Mouse (Mus musculus): ENCODE results near the gene 4932414N04Rik. TPM values are rescaled to one million over a fixed set of nuclear protein-coding genes. Genes with fewer than 3 reads are reported as not detected.
"Not testable (repeated sequence)": the region's sequence is repeated elsewhere in the genome, so short reads cannot be mapped to it uniquely, and the experiment has no call there.

4932414N04Rik gene
- polyA plus RNA-seq (2015; fragmentation: Nextera tagmentation; extraction: Ambion mirVana), result not detected in 2 replicates

- not testable (repeated sequence) for H3K36me3 ChIP-seq; H3K9me3 ChIP-seq; H3K27me3 ChIP-seq (replicated peaks); H3K4me1 ChIP-seq (replicated peaks); H3K4me3 ChIP-seq (replicated peaks); H3K9ac ChIP-seq; H3K4me2 ChIP-seq (replicated peaks); ATAC-seq; H3K27ac ChIP-seq
- 67% methylated on average over 2 of the region's 5 CpGs for WGBS
Measured at GRCm38 (mm10) chr2:68656186-68656585, at the start of gene 4932414N04Rik. 4932414N04Rik (plus strand) TSS chr2:68656486.

- Histone ChIP-seq H3K9me3 (no peaks in the 10 kb centered on the region), H3K36me3 (no peaks in the 10 kb centered on the region), H3K27ac (no peak overlapping the region), H3K4me3 (replicated peaks) (no peak overlapping the region), H3K27me3 (replicated peaks) (no peaks in the 10 kb centered on the region), H3K4me2 (replicated peaks) (no peak overlapping the region), H3K4me1 (replicated peaks) (no peaks in the 10 kb centered on the region), H3K9ac (no peak overlapping the region)
- 47% methylated on average over 2 of the region's 2 CpGs for WGBS
- ATAC-seq, result peak; percentile 77
Measured at GRCm38 (mm10) chr2:68732216-68732615, 75.9 kb downstream of the 4932414N04Rik start.

GRCm38 (mm10) chr2:68739772-68740739 lies 83.8 kb downstream of the 4932414N04Rik start:
- ATAC-seq, result peak; percentile 96
- no peaks in the 10 kb centered on the region for H3K27me3 ChIP-seq (replicated peaks)
- no peak overlapping the region for H3K4me2 ChIP-seq (replicated peaks)
- H3K36me3 ChIP-seq, result no peaks in the 10 kb centered on the region
- peak overlapping the region; percentile 34; the same call in 1 of the 2 replicates for H3K27ac ChIP-seq
- H3K4me3 ChIP-seq (replicated peaks), result no peak overlapping the region
- H3K9ac ChIP-seq, result no peak overlapping the region
- no peaks in the 10 kb centered on the region for H3K9me3 ChIP-seq
- no peaks in the 10 kb centered on the region for H3K4me1 ChIP-seq (replicated peaks)
- 62% methylated on average over 5 of the region's 5 CpGs for WGBS

- Histone ChIP-seq H3K27me3 (replicated peaks) (no peaks in the 10 kb centered on the region), H3K27ac (no peak overlapping the region), H3K9ac (no peak overlapping the region), H3K9me3 (no peaks in the 10 kb centered on the region), H3K36me3 (no peaks in the 10 kb centered on the region), H3K4me3 (replicated peaks) (no peak overlapping the region), H3K4me1 (replicated peaks) (no peaks in the 10 kb centered on the region), H3K4me2 (replicated peaks) (no peak overlapping the region)
- no peak for ATAC-seq
- WGBS, result 80% methylated on average over 4 of the region's 4 CpGs
Measured at GRCm38 (mm10) chr2:68744599-68744998, 88.3 kb downstream of the 4932414N04Rik start.

GRCm38 (mm10) chr2:68756179-68756578 lies 99.9 kb downstream of the 4932414N04Rik start:
- Histone ChIP-seq H3K27me3 (replicated peaks) (no peaks in the 10 kb centered on the region), H3K4me3 (replicated peaks) (no peak overlapping the region), H3K9ac (no peak overlapping the region), H3K4me2 (replicated peaks) (no peak overlapping the region), H3K36me3 (no peaks in the 10 kb centered on the region), H3K9me3 (no peaks in the 10 kb centered on the region), H3K27ac (no peak overlapping the region), H3K4me1 (replicated peaks) (no peaks in the 10 kb centered on the region)
- no peak for ATAC-seq
- 82% methylated on average over 4 of the region's 4 CpGs for WGBS

GRCm38 (mm10) chr2:68756793-68757192 lies 100.5 kb downstream of the 4932414N04Rik start:
- Histone ChIP-seq H3K36me3 (no peaks in the 10 kb centered on the region), H3K27ac (no peak overlapping the region), H3K4me3 (replicated peaks) (no peak overlapping the region), H3K9me3 (no peaks in the 10 kb centered on the region), H3K4me1 (replicated peaks) (no peaks in the 10 kb centered on the region), H3K27me3 (replicated peaks) (no peaks in the 10 kb centered on the region), H3K4me2 (replicated peaks) (no peak overlapping the region), H3K9ac (no peak overlapping the region)
- ATAC-seq, result peak; percentile 77
- 21% methylated on average over 6 of the region's 6 CpGs for WGBS

- no peak for ATAC-seq
- H3K36me3 ChIP-seq, result no peaks in the 10 kb centered on the region
- no peaks in the 10 kb centered on the region for H3K27me3 ChIP-seq (replicated peaks)
- no peak overlapping the region for H3K9ac ChIP-seq
- H3K4me3 ChIP-seq (replicated peaks), result no peak overlapping the region
- WGBS, result 69% methylated on average over 1 of the region's 1 CpGs
- H3K4me2 ChIP-seq (replicated peaks), result no peak overlapping the region
- H3K9me3 ChIP-seq, result no peaks in the 10 kb centered on the region
- no peak overlapping the region for H3K27ac ChIP-seq
- no peaks in the 10 kb centered on the region for H3K4me1 ChIP-seq (replicated peaks)
Measured at GRCm38 (mm10) chr2:68765371-68765770, 109.1 kb downstream of the 4932414N04Rik start.

GRCm38 (mm10) chr2:68767186-68767890 lies 111.1 kb downstream of the 4932414N04Rik start:
- H3K4me1 ChIP-seq (replicated peaks), result no peaks in the 10 kb centered on the region
- H3K4me2 ChIP-seq (replicated peaks), result no peak overlapping the region
- no peak overlapping the region for H3K27ac ChIP-seq
- ATAC-seq, result no peak
- H3K9ac ChIP-seq, result no peak overlapping the region
- no peak overlapping the region for H3K4me3 ChIP-seq (replicated peaks)
- 72% methylated on average over 6 of the region's 6 CpGs for WGBS
- H3K9me3 ChIP-seq, result no peaks in the 10 kb centered on the region
- H3K36me3 ChIP-seq, result no peaks in the 10 kb centered on the region
- H3K27me3 ChIP-seq (replicated peaks), result no peaks in the 10 kb centered on the region

GRCm38 (mm10) chr2:68782268-68783132 lies 126.2 kb downstream of the 4932414N04Rik start:
- WGBS, result 32% methylated on average over 16 of the region's 16 CpGs
- peak overlapping the region; percentile 36 for H3K4me2 ChIP-seq (replicated peaks)
- H3K4me3 ChIP-seq (replicated peaks), result 0 out of 2 replicates have a peak overlapping the region, but pooled peaks have one; percentile 3
- no peak for ATAC-seq
- no peaks in the 10 kb centered on the region for H3K36me3 ChIP-seq
- no peaks in the 10 kb centered on the region for H3K9me3 ChIP-seq
- H3K27me3 ChIP-seq (replicated peaks), result no peaks in the 10 kb centered on the region
- 0 out of 2 replicates have a peak overlapping the region, but pooled peaks have one; percentile 2 for H3K9ac ChIP-seq
- H3K4me1 ChIP-seq (replicated peaks), result no peaks in the 10 kb centered on the region
- no peak overlapping the region for H3K27ac ChIP-seq

GRCm38 (mm10) chr2:68783664-68784063 lies 127.4 kb downstream of the 4932414N04Rik start:
- not testable (repeated sequence) for H3K4me1 ChIP-seq (replicated peaks); H3K36me3 ChIP-seq; H3K9me3 ChIP-seq; ATAC-seq; H3K27me3 ChIP-seq (replicated peaks); H3K9ac ChIP-seq; H3K4me2 ChIP-seq (replicated peaks); H3K4me3 ChIP-seq (replicated peaks); H3K27ac ChIP-seq
- WGBS, result 90% methylated on average over 8 of the region's 8 CpGs

GRCm38 (mm10) chr2:68784710-68785427 lies 128.6 kb downstream of the 4932414N04Rik start:
- H3K4me1 ChIP-seq (replicated peaks), result no peaks in the 10 kb centered on the region
- peak; percentile 81 for ATAC-seq
- no peak overlapping the region for H3K27ac ChIP-seq
- no peaks in the 10 kb centered on the region for H3K9me3 ChIP-seq
- H3K4me2 ChIP-seq (replicated peaks), result no peak overlapping the region
- no peaks in the 10 kb centered on the region for H3K36me3 ChIP-seq
- no peak overlapping the region for H3K9ac ChIP-seq
- H3K4me3 ChIP-seq (replicated peaks), result no peak overlapping the region
- WGBS, result 29% methylated on average over 5 of the region's 5 CpGs
- no peaks in the 10 kb centered on the region for H3K27me3 ChIP-seq (replicated peaks)
